Mouse (Mus musculus) embryonic facial prominence, embryonic 15.5 days (tissue): Measurements from ENCODE around the gene Ttc22. TPM values are rescaled to one million over a fixed set of nuclear protein-coding genes. Genes with fewer than 3 reads are reported as not detected.

Source experiments
- polyA plus RNA-seq: library from polyadenylated mRNA; unstranded; fragments of >200 nt; fragmentation: Nextera tagmentation; extraction: Ambion mirVana; gene quantifications from 2 replicates; pipeline ENCODE4 v1.2.1, GENCODE M21; 2015

Ttc22 gene
- polyA plus RNA-seq, 1 experiment from 2014 or later = 12.4 TPM

Other genes with a start within 250 kb of the Ttc22 start
- gene Pcsk9, start 158.1 kb upstream of the Ttc22 start, polyA plus RNA-seq = 4.7 and 5.9 TPM in 2 replicates
- 0.05 and 0.11 TPM in 2 replicates for gene Bsnd, start 130.1 kb upstream of the Ttc22 start, polyA plus RNA-seq
- 4.5 and 5.7 TPM in 2 replicates for gene Dhcr24, start 61.4 kb upstream of the Ttc22 start, polyA plus RNA-seq
- 0.24 TPM in 1 of 2 replicates, not detected in the other for gene Lexm, start 5.2 kb upstream of the Ttc22 start, polyA plus RNA-seq
- 13.2 and 14.3 TPM in 2 replicates for gene Pars2, start 28.6 kb downstream of the Ttc22 start, polyA plus RNA-seq
- 97.5 and 102 TPM in 2 replicates for gene Ttc4, start 56.5 kb downstream of the Ttc22 start, polyA plus RNA-seq
- 0.39 and 0.57 TPM in 2 replicates for gene Mroh7, start 108.5 kb downstream of the Ttc22 start, polyA plus RNA-seq
- 0.14 and 0.33 TPM in 2 replicates for gene Fam151a, start 111.5 kb downstream of the Ttc22 start, polyA plus RNA-seq
- 3.0 and 4.1 TPM in 2 replicates for gene Acot11, start 182.6 kb downstream of the Ttc22 start, polyA plus RNA-seq